Mouse (Mus musculus) forebrain, embryonic 14.5 days (tissue): ENCODE measurements around the gene Cpxm1. TPM values are rescaled to one million over a fixed set of nuclear protein-coding genes. Genes with fewer than 3 reads are reported as not detected.
"Not testable (repeated sequence)": the region's sequence is repeated elsewhere in the genome, so short reads cannot be mapped to it uniquely, and the experiment has no call there.

Experiments used
- ATAC-seq: fragments of 200-750 bp; cut with Nextera tagmentation; 2 replicates; pipeline ENCODE4 v1.8.0; 2017; ENCODE audit warnings: mild to moderate bottlenecking, moderate library complexity
- DNase-seq: peaks from one replicate; pipeline ENCODE4 v3.0.0-alpha.2; 2015; ENCODE audit warnings: low spot score
- H3K27ac ChIP-seq: fragments of 300-500 bp; sonication (generic); 2 replicates; pipeline ENCODE4 v1.5.1; 2014; ENCODE audit warnings: low read depth, mild to moderate bottlenecking, control low read depth, low read length, moderate library complexity
- H3K27me3 ChIP-seq: fragments of 300-500 bp; sonication (generic); replicated peaks from 2 replicates; pipeline ENCODE4 v1.6.1; 2014; ENCODE audit warnings: low read length, control low read depth, mixed read lengths; ENCODE audit not compliant: control insufficient read depth, insufficient read depth
- H3K36me3 ChIP-seq: fragments of 300-500 bp; sonication (generic); 2 replicates; pipeline ENCODE4 v1.6.1; 2014; ENCODE audit warnings: low read length, control low read depth; ENCODE audit not compliant: control insufficient read depth, insufficient read depth
- H3K4me1 ChIP-seq: fragments of 300-500 bp; sonication (generic); 2 replicates; pipeline ENCODE4 v1.6.1; 2014; ENCODE audit warnings: antibody characterized with exemption, low read length, control low read depth; ENCODE audit not compliant: control insufficient read depth, insufficient read depth
- H3K4me2 ChIP-seq: fragments of 300-500 bp; sonication (generic); 2 replicates; pipeline ENCODE4 v1.6.1; 2014; ENCODE audit warnings: mild to moderate bottlenecking, control low read depth, low read length
- H3K4me3 ChIP-seq: fragments of 300-500 bp; sonication (generic); 2 replicates; pipeline ENCODE4 v1.5.1; 2014; ENCODE audit warnings: low read depth, low read length, control low read depth
- H3K9ac ChIP-seq: fragments of 300-500 bp; sonication (generic); 2 replicates; pipeline ENCODE4 v1.6.1; 2014; ENCODE audit warnings: mild to moderate bottlenecking, low read length, control low read depth, moderate library complexity
- H3K9me3 ChIP-seq: fragments of 300-500 bp; sonication (generic); replicated peaks from 2 replicates; pipeline ENCODE4 v1.6.1; 2016; ENCODE audit warnings: low read length, control low read depth, mixed read lengths; ENCODE audit not compliant: control insufficient read depth
- WGBS: fragments of 180-500 bp; shearing (Covaris S2); extraction: QIAGEN DNeasy Blood & Tissue Kit; methylation state at CpG from one replicate; pipeline ENCODE4 v1.1.7; 2014; 5-methylcytosine and 5-hydroxymethylcytosine counted together
- polyA plus RNA-seq: library from polyadenylated mRNA; unstranded; fragments of >200 nt; fragmentation: Nextera tagmentation; extraction: Ambion mirVana; gene quantifications from 2 replicates; pipeline ENCODE4 v1.2.1, GENCODE M21; 2014

Gene Cpxm1
- polyA plus RNA-seq, 1 experiment from 2014 or later, result 10.1 TPM

- H3K9me3 ChIP-seq, result no peaks in the 10 kb centered on the region
- H3K9ac ChIP-seq, result no peak overlapping the region
- H3K27ac ChIP-seq, result no peak overlapping the region
- no peaks in the 10 kb centered on the region for H3K36me3 ChIP-seq
- ATAC-seq, result no peak
- 90% methylated on average over 2 of the region's 2 CpGs for WGBS
- no peak overlapping the region for H3K4me2 ChIP-seq
- H3K4me3 ChIP-seq, result no peak overlapping the region
- no peaks in the 10 kb centered on the region for H3K27me3 ChIP-seq
- DNase-seq, result peak; percentile 22
- H3K4me1 ChIP-seq, result no peaks in the 10 kb centered on the region
These were observed 8.6 kb downstream of the Cpxm1 start for GRCm38 (mm10) chr2:130388796-130389195.

GRCm38 (mm10) chr2:130386212-130386611, 11.2 kb downstream of the Cpxm1 start:
- Histone ChIP-seq H3K9me3 (no peaks in the 10 kb centered on the region), H3K4me3 (no peak overlapping the region), H3K27ac (no peak overlapping the region), H3K36me3 (no peaks in the 10 kb centered on the region), H3K27me3 (no peaks in the 10 kb centered on the region), H3K4me1 (no peaks in the 10 kb centered on the region), H3K4me2 (no peak overlapping the region), H3K9ac (no peak overlapping the region)
- 82% methylated on average over 1 of the region's 1 CpGs for WGBS
- no peak for ATAC-seq
- DNase-seq, result no peak

GRCm38 (mm10) chr2:130383895-130384294, 13.5 kb downstream of the Cpxm1 start:
- Histone ChIP-seq H3K4me3 (no peak overlapping the region), H3K4me1 (no peaks in the 10 kb centered on the region), H3K9ac (no peak overlapping the region), H3K36me3 (no peaks in the 10 kb centered on the region), H3K4me2 (no peak overlapping the region), H3K9me3 (no peaks in the 10 kb centered on the region), H3K27me3 (no peaks in the 10 kb centered on the region), H3K27ac (no peak overlapping the region)
- DNase-seq (no peak), ATAC-seq (no peak)
- 65% methylated on average over 6 of the region's 6 CpGs for WGBS

GRCm38 (mm10) chr2:130383205-130383604, 14.2 kb downstream of the Cpxm1 start:
- DNase-seq, result no peak
- Histone ChIP-seq H3K4me3 (no peak overlapping the region), H3K27me3 (no peaks in the 10 kb centered on the region), H3K4me2 (no peak overlapping the region), H3K4me1 (no peaks in the 10 kb centered on the region), H3K36me3 (no peaks in the 10 kb centered on the region), H3K9me3 (no peaks in the 10 kb centered on the region), H3K9ac (no peak overlapping the region), H3K27ac (no peak overlapping the region)
- 21% methylated on average over 3 of the region's 3 CpGs for WGBS
- no peak for ATAC-seq

GRCm38 (mm10) chr2:130374951-130375350, 22.4 kb downstream of the Cpxm1 start:
- Histone ChIP-seq H3K36me3 (no peaks in the 10 kb centered on the region), H3K9ac (no peak overlapping the region), H3K27ac (no peak overlapping the region), H3K4me1 (no peaks in the 10 kb centered on the region), H3K4me2 (no peak overlapping the region), H3K4me3 (no peak overlapping the region), H3K9me3 (no peaks in the 10 kb centered on the region), H3K27me3 (no peaks in the 10 kb centered on the region)
- no peak for DNase-seq
- WGBS, result 77% methylated on average over 4 of the region's 4 CpGs
- no peak for ATAC-seq

- DNase-seq, H3K4me3 ChIP-seq, H3K9ac ChIP-seq, H3K4me1 ChIP-seq, H3K9me3 ChIP-seq, H3K4me2 ChIP-seq, H3K36me3 ChIP-seq, H3K27me3 ChIP-seq, H3K27ac ChIP-seq, ATAC-seq: not testable (repeated sequence)
- WGBS, result 63% methylated on average over 1 of the region's 1 CpGs
These were observed 24.3 kb downstream of the Cpxm1 start for GRCm38 (mm10) chr2:130373026-130373425.

GRCm38 (mm10) chr2:130367386-130367785, 30.0 kb downstream of the Cpxm1 start:
- H3K4me1 ChIP-seq, result no peaks in the 10 kb centered on the region
- H3K36me3 ChIP-seq, result no peaks in the 10 kb centered on the region
- H3K4me3 ChIP-seq, result no peak overlapping the region
- H3K9me3 ChIP-seq, result no peaks in the 10 kb centered on the region
- no peak overlapping the region for H3K9ac ChIP-seq
- ATAC-seq (no peak), DNase-seq (no peak)
- no peak overlapping the region for H3K27ac ChIP-seq
- WGBS, result 74% methylated on average over 4 of the region's 4 CpGs
- no peak overlapping the region for H3K4me2 ChIP-seq
- H3K27me3 ChIP-seq, result peaks cover 9% of the 10 kb centered on the region; the same call in 1 of the 2 replicates

GRCm38 (mm10) chr2:130365211-130366094, 31.9 kb downstream of the Cpxm1 start:
- no peaks in the 10 kb centered on the region for H3K9me3 ChIP-seq
- no peak for DNase-seq
- peak overlapping the region; percentile 39 for H3K4me2 ChIP-seq
- no peak overlapping the region for H3K27ac ChIP-seq
- peak overlapping the region; percentile 29; the same call in 1 of the 2 replicates for H3K9ac ChIP-seq
- no peaks in the 10 kb centered on the region for H3K4me1 ChIP-seq
- peak overlapping the region; percentile 15; the same call in 1 of the 2 replicates for H3K4me3 ChIP-seq
- H3K27me3 ChIP-seq, result peaks cover 27% of the 10 kb centered on the region
- 9% methylated on average over 29 of the region's 30 CpGs for WGBS
- no peak for ATAC-seq
- H3K36me3 ChIP-seq, result no peaks in the 10 kb centered on the region

- peak; percentile 80 for DNase-seq
- peaks cover 29% of the 10 kb centered on the region for H3K27me3 ChIP-seq
- H3K4me2 ChIP-seq, result no peak overlapping the region
- no peak overlapping the region for H3K27ac ChIP-seq
- no peaks in the 10 kb centered on the region for H3K36me3 ChIP-seq
- WGBS, result 2% methylated on average over 13 of the region's 14 CpGs
- peak; percentile 58; the same call in 1 of the 2 replicates for ATAC-seq
- H3K4me3 ChIP-seq, result no peak overlapping the region
- peaks cover 11% of the 10 kb centered on the region for H3K4me1 ChIP-seq
- H3K9me3 ChIP-seq, result no peaks in the 10 kb centered on the region
- H3K9ac ChIP-seq, result no peak overlapping the region
These were observed 34.8 kb downstream of the Cpxm1 start for GRCm38 (mm10) chr2:130362511-130363026.
